Comparison of ENCODE assay signal across 20 mouse cellular contexts in genomic region chr5:72471746-72472145, GRCm38 (mm10). TPM values are rescaled to one million over a fixed set of nuclear protein-coding genes. Genes with fewer than 3 reads are reported as not detected.
DNase-seq lines count a peak whose midpoint lies in the region; ATAC-seq and TF ChIP-seq lines count a peak whose summit lies in the region.
"Had no signal": no experiment of that assay in that cellular context is flagged by ENCODE, and none has a peak within 500 bp of the region (broad histone marks: within the 10 kb centered on the region; RNA-seq: fewer than 3 reads in every experiment).

No protein-coding gene starts in this region.

- H3K4me2 ChIP-seq in forebrain, postnatal 0 days (ENCODE audit: low read depth) = no peak overlapping the region
- no peak overlapping the region for H3K4me2 ChIP-seq in midbrain, embryonic 16.5 days (ENCODE audit: low read length)
- H3K4me2 ChIP-seq: embryonic facial prominence, embryonic 13.5 days; hindbrain, embryonic 15.5 days; midbrain, embryonic 13.5 days had no signal

- DNase-seq in heart, embryonic 10.5 days (ENCODE audit: low spot score) = no peak
- DNase-seq in heart, postnatal 4 days = no peak
- peak; percentile 7 to 19 for DNase-seq in frontal cortex, postnatal 14 days (ENCODE audit: low spot score in 2 of 2)
- DNase-seq in layer of hippocampus, postnatal 14 days (ENCODE audit: low spot score in 2 of 2) = peak; percentile 19 to 56
- peak; percentile 22 to 30 for DNase-seq in right cerebral cortex, adult 2 months (ENCODE audit: low spot score in 2 of 2)
- DNase-seq in kidney, postnatal 25 days = no peak
- DNase-seq in forebrain, postnatal 0 days = no peak
- DNase-seq: cerebellum, adult 11 months; gastrocnemius, adult 2 months; kidney, postnatal 36 days; liver, postnatal 0 days; lung, postnatal 4 days; thymus, postnatal 25 days had no signal

- 0 out of 2 replicates have a peak overlapping the region, but pooled peaks have one; percentile 8 for H3K27ac ChIP-seq in heart, embryonic 10.5 days
- H3K27ac ChIP-seq in forebrain, postnatal 0 days (ENCODE audit: low read depth, low read length) = no peak overlapping the region
- no peak overlapping the region for H3K27ac ChIP-seq in midbrain, embryonic 16.5 days (ENCODE audit: low read length)
- H3K27ac ChIP-seq: embryonic facial prominence, embryonic 13.5 days; forebrain, embryonic 10.5 days; gastrocnemius, adult 2 months; hindbrain, embryonic 15.5 days; midbrain, embryonic 13.5 days had no signal

- no peaks in the 10 kb centered on the region for H3K27me3 ChIP-seq in heart, embryonic 10.5 days (ENCODE audit: insufficient read depth, poor library complexity, severe bottlenecking)
- H3K27me3 ChIP-seq in forebrain, postnatal 0 days (ENCODE audit: insufficient read depth, low read length) = no peaks in the 10 kb centered on the region
- no peaks in the 10 kb centered on the region for H3K27me3 ChIP-seq in midbrain, embryonic 16.5 days (ENCODE audit: control insufficient read depth, insufficient read depth, low read depth, low read length)
- H3K27me3 ChIP-seq: embryonic facial prominence, embryonic 13.5 days; hindbrain, embryonic 15.5 days; midbrain, embryonic 13.5 days had no signal

- no peak overlapping the region for H3K9ac ChIP-seq in forebrain, postnatal 0 days
- no peak overlapping the region for H3K9ac ChIP-seq in midbrain, embryonic 16.5 days (ENCODE audit: low read depth, low read length)
- H3K9ac ChIP-seq: embryonic facial prominence, embryonic 13.5 days; hindbrain, embryonic 15.5 days; liver, postnatal 0 days; midbrain, embryonic 13.5 days had no signal

- H3K36me3 ChIP-seq in heart, embryonic 10.5 days = no peaks in the 10 kb centered on the region
- no peaks in the 10 kb centered on the region for H3K36me3 ChIP-seq in forebrain, postnatal 0 days (ENCODE audit: insufficient read depth)
- H3K36me3 ChIP-seq in midbrain, embryonic 16.5 days (ENCODE audit: control insufficient read depth, insufficient read depth, low read length) = no peaks in the 10 kb centered on the region
- H3K36me3 ChIP-seq: embryonic facial prominence, embryonic 13.5 days; forebrain, embryonic 10.5 days; hindbrain, embryonic 15.5 days; midbrain, embryonic 13.5 days had no signal

- WGBS in heart, embryonic 10.5 days = 69% methylated on average over 7 of the region's 7 CpGs
- WGBS in forebrain, postnatal 0 days = 75% methylated on average over 7 of the region's 7 CpGs
- 75% methylated on average over 7 of the region's 7 CpGs for WGBS in midbrain, embryonic 16.5 days

- no peak for ATAC-seq in forebrain, postnatal 0 days
- ATAC-seq in midbrain, embryonic 16.5 days = no peak
- ATAC-seq: intestine, postnatal 0 days; liver, postnatal 0 days; midbrain, embryonic 13.5 days had no signal

- TF ChIP-seq CTCF in forebrain, postnatal 0 days (IDR thresholded peaks at IDR 0.05; ENCODE audit: low read depth) = no peak

- no peak overlapping the region for H3K4me3 ChIP-seq in heart, embryonic 10.5 days
- H3K4me3 ChIP-seq in forebrain, postnatal 0 days (ENCODE audit: low read depth, low read length) = no peak overlapping the region
- no peak overlapping the region for H3K4me3 ChIP-seq in midbrain, embryonic 16.5 days (ENCODE audit: low read depth, low read length)
- H3K4me3 ChIP-seq: embryonic facial prominence, embryonic 13.5 days; forebrain, embryonic 10.5 days; gastrocnemius, adult 2 months; hindbrain, embryonic 15.5 days; midbrain, embryonic 13.5 days had no signal

- peaks cover 10% of the 10 kb centered on the region for H3K4me1 ChIP-seq in heart, embryonic 10.5 days
- no peaks in the 10 kb centered on the region for H3K4me1 ChIP-seq in forebrain, postnatal 0 days (ENCODE audit: insufficient read depth)
- no peaks in the 10 kb centered on the region for H3K4me1 ChIP-seq in midbrain, embryonic 16.5 days (ENCODE audit: control insufficient read depth, insufficient read depth, low read length)
- H3K4me1 ChIP-seq: forebrain, embryonic 10.5 days; hindbrain, embryonic 15.5 days; midbrain, embryonic 13.5 days had no signal

- no peaks in the 10 kb centered on the region for H3K9me3 ChIP-seq in heart, embryonic 10.5 days
- H3K9me3 ChIP-seq in forebrain, postnatal 0 days (ENCODE audit: low read length) = no peaks in the 10 kb centered on the region
- H3K9me3 ChIP-seq in midbrain, embryonic 16.5 days (replicated peaks; ENCODE audit: control insufficient read depth, low read length, poor library complexity, severe bottlenecking) = no peaks in the 10 kb centered on the region
- H3K9me3 ChIP-seq: embryonic facial prominence, embryonic 13.5 days; forebrain, embryonic 10.5 days; hindbrain, embryonic 15.5 days; midbrain, embryonic 13.5 days had no signal

RNA-seq across cellular contexts. Expression of gene Corin, which starts 32.5 kb away (rescaled TPM):
- polyA plus RNA-seq in heart, embryonic 10.5 days (2016; fragmentation: Nextera tagmentation; extraction: Ambion mirVana) = 13.7 and 19.8 TPM in 2 replicates
- total RNA-seq in heart, postnatal 4 days (2021) = 10 to 100 TPM; 57.1 to 57.8 TPM
- under 1 TPM in 1 of 2 experiments, not detected in 1; 0.28 TPM for total RNA-seq in layer of hippocampus, postnatal 14 days (2021)
- 0.08 and 0.29 TPM in 2 replicates for total RNA-seq in forebrain, postnatal 0 days (2014; rRNA removed)
- 0.06 and 0.10 TPM in 2 replicates for polyA plus RNA-seq in forebrain, postnatal 0 days (2015; fragmentation: Nextera tagmentation; extraction: Ambion mirVana)
- 0.93 and 1.2 TPM in 2 replicates for polyA plus RNA-seq in midbrain, embryonic 16.5 days (2015; fragmentation: Nextera tagmentation; extraction: Ambion mirVana)
- total RNA-seq: common myeloid progenitor, adult 5-6 weeks had no signal

Comparison
In these comparisons a context has a peak if more than half of its experiments do, and no peak if none do; other contexts are left out.
1. DNase-seq: peak in frontal cortex, postnatal 14 days (2 of 2), layer of hippocampus, postnatal 14 days (2 of 2) and right cerebral cortex, adult 2 months (2 of 2); none in heart, embryonic 10.5 days (single experiment), heart, postnatal 4 days (single experiment), kidney, postnatal 25 days (0 of 2) and forebrain, postnatal 0 days (single experiment).
2. RNA of gene Corin, which starts 32.5 kb away (total RNA-seq): 57.1 to 57.8 TPM in heart, postnatal 4 days; 0.28 TPM in layer of hippocampus, postnatal 14 days and 0.08 to 0.29 TPM in forebrain, postnatal 0 days; every median in the first group is over 10 times any median in the second.